29 mouse cellular contexts compared by ENCODE assay signal in genomic region chr7:129606291-129606690, GRCm38 (mm10).
"Had no signal": no experiment of that assay in that cellular context is flagged by ENCODE, and none has a peak within 500 bp of the region (broad histone marks: within the 10 kb centered on the region; RNA-seq: fewer than 3 reads in every experiment).

No protein-coding gene starts in this region.

- ATAC-seq: forebrain, embryonic 13.5 days; forebrain, embryonic 14.5 days; forebrain, embryonic 15.5 days; forebrain, embryonic 16.5 days; forebrain, postnatal 0 days had no signal

- H3K9ac ChIP-seq: embryonic facial prominence, embryonic 12.5 days; embryonic facial prominence, embryonic 13.5 days; embryonic facial prominence, embryonic 15.5 days; forebrain, embryonic 12.5 days; forebrain, embryonic 13.5 days; forebrain, embryonic 15.5 days; forebrain, postnatal 0 days had no signal

- H3K4me3 ChIP-seq: embryonic facial prominence, embryonic 10.5 days; embryonic facial prominence, embryonic 12.5 days; embryonic facial prominence, embryonic 13.5 days; embryonic facial prominence, embryonic 15.5 days; erythroblast, embryonic 14.5 days; forebrain, embryonic 10.5 days; forebrain, embryonic 12.5 days; forebrain, embryonic 13.5 days; forebrain, embryonic 15.5 days; gastrocnemius, adult 2 months; heart, adult 2 months had no signal

- DNase-seq: cerebellum, adult 2 months; cerebellum, adult 8-10 months; cerebellum, adult 9-10 months; cerebellum, adult 9-11 months; cerebellum, postnatal 10 days; cerebellum, postnatal 14 days; cerebellum, postnatal 25 days; cerebellum, postnatal 36 days; embryo, embryonic 11 days; forebrain, postnatal 0 days; gastrocnemius, adult 2 months; gastrocnemius, postnatal 10 days; gastrocnemius, postnatal 14 days; gastrocnemius, postnatal 25 days; gastrocnemius, postnatal 36 days; heart, adult 11 months; heart, adult 18-20 months; heart, adult 2 months had no signal

- H3K27ac ChIP-seq: embryonic facial prominence, embryonic 10.5 days; embryonic facial prominence, embryonic 12.5 days; embryonic facial prominence, embryonic 13.5 days; embryonic facial prominence, embryonic 15.5 days; forebrain, embryonic 10.5 days; forebrain, embryonic 12.5 days; forebrain, embryonic 13.5 days; forebrain, embryonic 15.5 days; gastrocnemius, adult 2 months; heart, adult 2 months had no signal

- H3K4me2 ChIP-seq: embryonic facial prominence, embryonic 12.5 days; embryonic facial prominence, embryonic 13.5 days; embryonic facial prominence, embryonic 15.5 days; forebrain, embryonic 12.5 days; forebrain, embryonic 13.5 days; forebrain, embryonic 15.5 days had no signal

- H3K4me1 ChIP-seq: embryonic facial prominence, embryonic 10.5 days; embryonic facial prominence, embryonic 12.5 days; embryonic facial prominence, embryonic 13.5 days; embryonic facial prominence, embryonic 15.5 days; forebrain, embryonic 10.5 days; forebrain, embryonic 12.5 days; forebrain, embryonic 13.5 days; forebrain, embryonic 15.5 days had no signal

- H3K27me3 ChIP-seq: embryonic facial prominence, embryonic 12.5 days; embryonic facial prominence, embryonic 13.5 days; embryonic facial prominence, embryonic 15.5 days; forebrain, embryonic 12.5 days; forebrain, embryonic 13.5 days; forebrain, embryonic 15.5 days had no signal

- H3K9me3 ChIP-seq: embryonic facial prominence, embryonic 10.5 days; embryonic facial prominence, embryonic 12.5 days; embryonic facial prominence, embryonic 13.5 days; embryonic facial prominence, embryonic 15.5 days; forebrain, embryonic 10.5 days; forebrain, embryonic 12.5 days; forebrain, embryonic 13.5 days; forebrain, embryonic 15.5 days had no signal
